Mouse (Mus musculus) forebrain, postnatal 0 days (tissue): ENCODE data around the gene Trpv2. TPM values are rescaled to one million over a fixed set of nuclear protein-coding genes. Genes with fewer than 3 reads are reported as not detected.

ENCODE experiments used
- ATAC-seq: fragments of 200-750 bp; cut with Nextera tagmentation; 2 replicates; pipeline ENCODE4 v1.8.0; 2017; ENCODE audit warnings: mild to moderate bottlenecking, moderate library complexity
- DNase-seq: peaks from one replicate; pipeline ENCODE4 v3.0.0-alpha.2; 2015
- H3K27ac ChIP-seq: fragments of 300-500 bp; sonication (generic); 2 replicates; pipeline ENCODE4 v1.5.1; 2014; ENCODE audit warnings: low read depth, mild to moderate bottlenecking, antibody characterized with exemption, low read length, moderate library complexity, mixed read lengths
- H3K27me3 ChIP-seq: fragments of 300-500 bp; sonication (generic); 2 replicates; pipeline ENCODE4 v1.6.1; 2014; ENCODE audit warnings: mild to moderate bottlenecking, low read length, mixed read lengths; ENCODE audit not compliant: insufficient read depth
- H3K36me3 ChIP-seq: fragments of 300-500 bp; sonication (generic); 2 replicates; pipeline ENCODE4 v1.6.1; 2014; ENCODE audit warnings: mild to moderate bottlenecking, moderate library complexity; ENCODE audit not compliant: insufficient read depth
- H3K4me1 ChIP-seq: fragments of 300-500 bp; sonication (generic); 2 replicates; pipeline ENCODE4 v1.6.1; 2014; ENCODE audit warnings: antibody characterized with exemption; ENCODE audit not compliant: insufficient read depth
- H3K4me2 ChIP-seq: fragments of 300-500 bp; sonication (generic); 2 replicates; pipeline ENCODE4 v1.6.1; 2014; ENCODE audit warnings: low read depth, mild to moderate bottlenecking, moderate library complexity
- H3K4me3 ChIP-seq: fragments of 300-500 bp; sonication (generic); 2 replicates; pipeline ENCODE4 v1.5.1; 2014; ENCODE audit warnings: low read depth, low read length, mixed read lengths
- H3K9ac ChIP-seq: fragments of 300-500 bp; sonication (generic); 2 replicates; pipeline ENCODE4 v1.6.1; 2014; ENCODE audit warnings: mild to moderate bottlenecking
- H3K9me3 ChIP-seq: fragments of 300-500 bp; sonication (generic); 2 replicates; pipeline ENCODE4 v1.6.1; 2016; ENCODE audit warnings: low read length
- CTCF ChIP-seq: sonication (generic); IDR thresholded peaks from 2 replicates; pipeline ENCODE4 v1.5.1; 2016; ENCODE audit warnings: antibody characterized with exemption, control low read depth, low read depth
- WGBS: fragments of 180-500 bp; shearing (Covaris S2); extraction: QIAGEN DNeasy Blood & Tissue Kit; methylation state at CpG from one replicate; pipeline ENCODE4 v1.1.7; 2014; 5-methylcytosine and 5-hydroxymethylcytosine counted together
- polyA plus RNA-seq: library from polyadenylated mRNA; unstranded; fragments of >200 nt; fragmentation: Nextera tagmentation; extraction: Ambion mirVana; gene quantifications from 2 replicates; pipeline ENCODE4 v1.2.1, GENCODE M21; 2015
- total RNA-seq: library from RNA; depleted of rRNA; stranded (reverse); fragments of >200 nt; gene quantifications from 2 replicates; pipeline ENCODE4 v1.2.3, GENCODE M21; 2014; rRNA removed

Trpv2 gene
- total RNA-seq: 38.1 and 46.6 TPM in 2 replicates
- 21.6 and 26.2 TPM in 2 replicates for polyA plus RNA-seq

GRCm38 (mm10) chr11:62573959-62574702 is at the start of gene Trpv2:
TSS of gene Trpv2 (plus strand) at chr11:62574486.
- Histone ChIP-seq H3K9me3 (no peaks in the 10 kb centered on the region), H3K27me3 (no peaks in the 10 kb centered on the region), H3K9ac (peak within 1 kb of the TSS; percentile 71), H3K27ac (no peak within 1 kb of the TSS; the same call in 1 of the 2 replicates), H3K36me3 (0 out of 2 replicates have a peak, but pooled peaks cover 2% of the 10 kb centered on the region), H3K4me1 (peaks cover 5% of the 10 kb centered on the region; the same call in 1 of the 2 replicates), H3K4me3 (peak within 1 kb of the TSS; percentile 66), H3K4me2 (peak within 1 kb of the TSS; percentile 94)
- no peak for ATAC-seq
- TF ChIP-seq CTCF: no peak
- no peak for DNase-seq
- 80% methylated on average over 6 of the region's 6 CpGs for WGBS

- peak overlapping the region; percentile 85 for H3K4me3 ChIP-seq
- DNase-seq: no peak
- peaks cover 9% of the 10 kb centered on the region for H3K4me1 ChIP-seq
- no peak overlapping the region for H3K27ac ChIP-seq
- no peaks in the 10 kb centered on the region for H3K9me3 ChIP-seq
- no peaks in the 10 kb centered on the region for H3K27me3 ChIP-seq
- WGBS: 56% methylated on average over 8 of the region's 8 CpGs
- H3K36me3 ChIP-seq: peaks cover 18% of the 10 kb centered on the region; the same call in 1 of the 2 replicates
- peak overlapping the region; percentile 81 for H3K4me2 ChIP-seq
- TF ChIP-seq CTCF: no peak
- ATAC-seq: no peak
- H3K9ac ChIP-seq: peak overlapping the region; percentile 14; the same call in 1 of the 2 replicates
Measured at GRCm38 (mm10) chr11:62537089-62537488, 37.2 kb upstream of the Trpv2 start.

GRCm38 (mm10) chr11:62537590-62537989 is 36.7 kb upstream of the Trpv2 start:
- Histone ChIP-seq H3K4me1 (peaks cover 9% of the 10 kb centered on the region), H3K4me3 (peak overlapping the region; percentile 85), H3K27me3 (no peaks in the 10 kb centered on the region), H3K4me2 (peak overlapping the region; percentile 81), H3K27ac (no peak overlapping the region), H3K36me3 (0 out of 2 replicates have a peak, but pooled peaks cover 13% of the 10 kb centered on the region), H3K9ac (0 out of 2 replicates have a peak overlapping the region, but pooled peaks have one; percentile 19), H3K9me3 (no peaks in the 10 kb centered on the region)
- no peak for ATAC-seq
- peak; percentile 38 for DNase-seq
- WGBS: 10% methylated on average over 7 of the region's 7 CpGs
- no peak for TF ChIP-seq CTCF

- peak; percentile 60 for DNase-seq
- ATAC-seq: peak; percentile 81
- peak overlapping the region; percentile 85 for H3K4me3 ChIP-seq
- peak overlapping the region; percentile 93 for H3K9ac ChIP-seq
- H3K4me2 ChIP-seq: peak overlapping the region; percentile 81
- peak overlapping the region; percentile 90 for H3K27ac ChIP-seq
- under 1% methylated on average over 68 of the region's 73 CpGs for WGBS
- TF ChIP-seq CTCF: 0 out of 2 replicates have a peak, but pooled peaks have one; percentile 6
- H3K4me1 ChIP-seq: peaks cover 9% of the 10 kb centered on the region
- H3K27me3 ChIP-seq: no peaks in the 10 kb centered on the region
- H3K9me3 ChIP-seq: no peaks in the 10 kb centered on the region
- 0 out of 2 replicates have a peak, but pooled peaks cover 4% of the 10 kb centered on the region for H3K36me3 ChIP-seq
Measured at GRCm38 (mm10) chr11:62538321-62539088, 35.8 kb upstream of the Trpv2 start.

- no peak for TF ChIP-seq CTCF
- Histone ChIP-seq H3K4me1 (peaks cover 9% of the 10 kb centered on the region), H3K9ac (peak within 1 kb of the TSS; percentile 93), H3K9me3 (no peaks in the 10 kb centered on the region), H3K27ac (peak within 1 kb of the TSS; percentile 90), H3K27me3 (no peaks in the 10 kb centered on the region), H3K4me3 (peak within 1 kb of the TSS; percentile 85), H3K36me3 (no peaks in the 10 kb centered on the region), H3K4me2 (peak within 1 kb of the TSS; percentile 81)
- 5% methylated on average over 52 of the region's 57 CpGs for WGBS
- peak; percentile 83 for ATAC-seq
- DNase-seq: peak; percentile 85
Measured at GRCm38 (mm10) chr11:62539089-62539890, 35.0 kb upstream of the Trpv2 start, which contains the start of gene Cenpv. TSS of gene Cenpv (minus strand) at chr11:62539261.

- DNase-seq (no peak), ATAC-seq (no peak)
- no peaks in the 10 kb centered on the region for H3K36me3 ChIP-seq
- no peak overlapping the region for H3K9ac ChIP-seq
- no peaks in the 10 kb centered on the region for H3K27me3 ChIP-seq
- H3K9me3 ChIP-seq: no peaks in the 10 kb centered on the region
- H3K27ac ChIP-seq: no peak overlapping the region
- TF ChIP-seq CTCF: no peak
- no peak overlapping the region for H3K4me3 ChIP-seq
- H3K4me2 ChIP-seq: no peak overlapping the region
- WGBS: 85% methylated on average over 7 of the region's 7 CpGs
- peaks cover 9% of the 10 kb centered on the region for H3K4me1 ChIP-seq
Measured at GRCm38 (mm10) chr11:62540167-62540566, 34.1 kb upstream of the Trpv2 start.
